Mouse (Mus musculus) adrenal gland, adult (tissue): ENCODE results near the gene Zfp12.
"Not testable (repeated sequence)": the region's sequence is repeated elsewhere in the genome, so short reads cannot be mapped to it uniquely, and the experiment has no call there.

Source experiments
- DNase-seq, 2 experiments: peaks; one replicate each; pipeline ENCODE4 v3.0.0; 2022 to 2023; ENCODE audit warnings: low spot score in 1 of 2; ENCODE audit not compliant: inconsistent age in 2 of 2

The Zfp12 gene

GRCm38 (mm10) chr5:143235028-143235693 is at the start of gene Zfp12:
Gene Zfp12 (plus strand): TSS chr5:143235163.
- peak; percentile 97 to 98 for DNase-seq

- DNase-seq = not testable (repeated sequence)
Measured at GRCm38 (mm10) chr5:143188014-143188413, 46.9 kb upstream of the Zfp12 start.

GRCm38 (mm10) chr5:143192806-143193205 is 42.2 kb upstream of the Zfp12 start:
- no peak for DNase-seq

GRCm38 (mm10) chr5:143194747-143195146 is 40.2 kb upstream of the Zfp12 start:
- DNase-seq = not testable (repeated sequence)

DNA sequence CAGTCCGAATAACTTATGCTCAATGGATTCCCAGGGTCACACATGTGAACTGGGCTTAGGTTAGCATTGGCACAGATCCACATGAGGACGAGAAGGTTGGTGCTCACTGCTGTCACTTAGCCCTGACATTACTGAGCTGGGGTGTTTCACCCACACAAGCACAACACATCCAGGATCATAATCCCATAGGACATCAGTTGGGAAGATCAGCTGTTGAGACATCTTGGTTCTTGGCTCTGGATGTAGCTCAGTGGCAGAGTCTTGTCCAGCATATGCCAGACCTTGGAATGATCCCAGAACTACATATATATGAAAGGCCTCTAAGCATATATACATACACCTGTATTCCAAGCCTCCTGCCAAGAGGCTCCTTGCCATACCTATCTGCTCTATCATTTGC is 39.8 kb upstream of the Zfp12 start:
- no peak for DNase-seq

- DNase-seq = peak; percentile 60 to 76
Measured at GRCm38 (mm10) chr5:143196506-143196905, 38.5 kb upstream of the Zfp12 start.

DNA sequence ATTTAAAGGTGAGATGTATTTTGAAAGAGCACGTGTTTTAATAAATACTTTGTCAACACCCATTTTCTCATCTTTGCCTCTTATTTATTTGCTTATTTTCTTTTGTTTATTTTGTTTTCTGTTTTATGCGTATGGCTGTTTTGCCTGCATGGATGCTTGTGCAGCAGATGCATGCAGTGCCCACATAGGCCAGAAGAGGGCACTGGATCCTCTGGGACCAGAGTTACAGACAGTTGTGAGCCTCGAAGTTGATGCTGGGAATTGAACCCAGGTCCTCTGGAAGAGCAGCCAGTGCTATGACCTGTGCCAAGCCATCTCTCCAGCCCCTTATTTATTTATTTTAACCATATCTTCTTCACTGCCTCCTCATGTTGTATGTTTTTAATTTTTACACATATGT is 29.9 kb upstream of the Zfp12 start:
- DNase-seq = no peak

DNA sequence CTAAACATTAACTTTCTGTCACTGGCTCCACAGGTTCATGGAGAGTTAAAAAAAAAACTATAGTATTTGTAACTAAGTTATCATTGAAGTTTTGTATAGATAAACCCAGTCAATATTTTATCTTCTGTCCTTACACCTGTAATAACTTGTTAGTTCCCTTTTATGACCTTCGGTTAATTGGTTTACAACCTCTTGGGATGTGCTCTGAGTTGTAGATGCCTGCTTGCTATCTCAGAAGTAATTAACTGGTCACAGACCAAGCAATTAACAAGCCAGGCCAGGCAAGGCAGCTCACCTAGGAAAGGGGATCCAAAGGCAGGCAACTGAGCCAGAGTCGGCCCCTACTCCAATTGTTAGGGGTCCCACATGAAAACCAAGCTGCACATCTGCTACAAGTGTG is 21.1 kb upstream of the Zfp12 start:
- DNase-seq = no peak

GRCm38 (mm10) chr5:143220996-143221395 is 14.0 kb upstream of the Zfp12 start:
- DNase-seq = no peak

DNA sequence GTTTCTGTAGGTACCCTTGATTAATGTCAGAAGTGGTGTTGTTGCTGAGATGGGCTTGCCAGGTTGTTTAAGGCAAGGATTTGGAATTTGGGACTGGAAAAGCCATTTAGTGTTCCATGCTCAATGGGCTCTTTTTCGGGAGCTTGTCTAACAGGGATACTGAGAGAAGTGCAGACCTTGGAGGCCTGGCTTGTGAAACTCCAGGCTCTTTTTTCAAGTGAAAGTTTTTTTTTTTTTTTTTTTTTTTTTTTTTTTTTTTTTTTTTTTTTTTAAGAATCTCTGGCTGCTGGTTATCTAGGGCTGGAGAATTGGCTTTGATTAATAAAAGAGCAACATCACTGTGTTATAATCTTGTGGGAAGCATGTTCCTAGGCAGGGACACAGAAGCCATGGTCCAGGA is 12.7 kb upstream of the Zfp12 start:
- DNase-seq = no peak

GRCm38 (mm10) chr5:143226790-143227189 is 8.2 kb upstream of the Zfp12 start, which contains the start of gene Spdye4a:
Gene Spdye4a (minus strand): TSS chr5:143226890.
- no peak for DNase-seq

GRCm38 (mm10) chr5:143236036-143236435 is 1.1 kb downstream of the Zfp12 start:
- DNase-seq = peak in 1 of 2 experiments; percentile 34

DNA sequence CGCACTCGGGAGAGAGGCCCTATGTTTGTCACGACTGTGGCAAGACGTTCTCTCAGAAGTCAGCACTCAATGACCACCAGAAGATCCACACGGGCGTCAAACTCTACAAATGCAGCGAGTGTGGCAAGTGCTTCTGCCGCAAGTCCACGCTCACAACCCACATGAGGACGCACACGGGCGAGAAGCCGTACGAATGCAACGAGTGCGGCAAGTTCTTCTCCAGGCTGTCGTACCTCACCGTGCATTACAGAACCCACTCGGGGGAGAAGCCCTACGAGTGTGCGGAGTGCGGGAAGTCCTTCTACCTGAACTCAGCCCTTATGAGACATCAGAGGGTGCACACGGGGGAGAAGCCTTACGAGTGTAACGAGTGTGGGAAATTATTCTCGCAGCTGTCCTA is 10.0 kb downstream of the Zfp12 start:
- DNase-seq = no peak

GRCm38 (mm10) chr5:143252039-143252438 is 17.1 kb downstream of the Zfp12 start:
- no peak for DNase-seq

DNA sequence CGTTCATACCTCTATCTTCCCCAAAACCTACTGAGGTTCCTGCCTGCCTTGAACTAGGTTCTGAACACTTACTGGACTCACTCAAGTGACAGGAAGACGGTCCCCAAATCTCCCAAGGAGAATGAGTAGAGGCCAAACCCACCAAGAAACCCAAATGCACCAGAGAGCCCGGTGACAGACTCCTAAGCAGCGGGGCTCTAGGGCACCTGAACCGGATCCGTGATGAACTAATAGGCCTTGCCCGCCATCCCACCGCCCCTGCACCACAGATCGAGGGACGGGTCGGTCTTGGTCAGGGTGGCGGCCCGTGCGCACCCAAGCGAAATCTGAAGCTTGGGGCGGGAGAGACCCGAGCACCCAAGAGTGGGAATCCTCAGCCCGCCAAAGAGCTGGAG is 17.8 kb downstream of the Zfp12 start:
- DNase-seq = no peak

- peak in 1 of 2 experiments; percentile 35 for DNase-seq
Measured at GRCm38 (mm10) chr5:143253186-143253880, 18.4 kb downstream of the Zfp12 start.

DNA sequence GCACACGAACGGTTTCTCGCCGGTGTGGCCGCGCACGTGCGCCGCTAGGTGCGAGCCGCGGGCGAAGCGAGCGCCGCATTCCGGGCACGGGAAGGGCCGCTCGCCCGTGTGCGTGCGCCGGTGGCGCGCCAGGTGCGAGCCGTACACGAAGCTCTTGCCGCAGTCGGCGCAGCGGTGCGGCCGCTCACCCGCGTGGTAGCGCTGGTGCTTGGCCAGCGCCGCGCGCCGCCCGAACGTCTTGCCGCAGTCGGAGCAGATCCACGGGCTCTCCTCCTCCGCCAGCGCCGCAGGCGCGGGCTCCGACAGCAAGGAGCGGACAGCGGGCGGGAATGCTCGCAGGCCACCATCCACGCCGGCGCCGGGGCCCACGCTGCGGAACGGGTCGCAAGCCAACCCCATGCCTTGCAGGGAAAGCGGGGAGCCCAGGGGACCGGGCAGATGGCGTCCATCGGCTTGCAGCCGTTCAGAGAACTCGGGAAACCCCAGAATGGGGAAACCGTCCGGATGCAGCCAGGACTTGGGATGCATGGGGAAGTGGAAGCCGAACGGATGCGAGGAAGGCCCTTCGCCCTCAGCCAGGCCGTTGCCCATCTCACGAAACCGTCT is 19.0 kb downstream of the Zfp12 start:
- no peak for DNase-seq

- DNase-seq = no peak
Measured at GRCm38 (mm10) chr5:143254487-143255130, 19.6 kb downstream of the Zfp12 start.

DNA sequence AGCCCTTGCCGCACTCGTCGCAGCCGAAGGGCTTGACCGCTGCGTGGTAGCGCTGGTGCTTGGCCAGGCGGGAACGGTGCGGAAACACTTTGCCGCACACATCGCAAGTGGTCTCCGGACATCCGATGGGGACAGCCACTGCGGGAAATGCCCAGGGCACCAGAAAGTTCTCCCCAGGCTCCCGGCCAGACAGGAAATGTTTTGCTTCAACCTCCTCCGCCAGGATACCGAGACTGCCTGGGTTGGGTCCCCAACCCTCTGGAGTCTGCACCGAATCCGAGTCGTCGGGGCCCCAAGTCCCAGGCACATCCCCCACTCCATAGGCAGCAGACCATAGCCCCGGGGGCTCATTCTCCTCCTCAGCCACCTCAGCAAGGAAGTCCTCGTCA is 20.2 kb downstream of the Zfp12 start:
- DNase-seq = no peak

GRCm38 (mm10) chr5:143255802-143256201 is 20.8 kb downstream of the Zfp12 start:
- no peak for DNase-seq

DNA sequence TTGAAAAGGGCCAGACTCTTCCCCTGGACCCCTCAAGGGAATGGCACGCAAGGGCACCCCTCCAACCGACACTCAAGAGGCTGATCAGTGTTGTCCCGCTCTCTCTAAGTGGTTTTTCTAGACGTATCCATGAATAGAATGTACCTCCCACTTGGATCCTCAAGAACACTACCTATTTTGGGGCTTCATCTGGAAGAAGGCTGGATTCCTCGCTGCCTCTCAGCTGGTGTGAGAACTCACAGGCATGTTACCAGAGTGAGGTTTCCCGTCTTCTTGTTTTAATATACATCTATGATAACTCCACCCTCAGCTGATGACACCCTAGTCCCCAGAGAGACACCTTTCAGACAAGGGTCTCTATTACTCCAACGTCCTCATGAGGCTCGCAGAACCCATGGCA is 26.7 kb downstream of the Zfp12 start:
- no peak for DNase-seq

- peak; percentile 68 to 73 for DNase-seq
Measured at GRCm38 (mm10) chr5:143264689-143265088, 29.7 kb downstream of the Zfp12 start.
